Mouse (Mus musculus): ENCODE measurements at regions not wholly inside any gene's neighbourhood (a gene's known extent, or its start where the extent isn't known, plus 50 kb on each side); places are given as distances from the start of the nearest gene placed in this dataset.

DNA sequence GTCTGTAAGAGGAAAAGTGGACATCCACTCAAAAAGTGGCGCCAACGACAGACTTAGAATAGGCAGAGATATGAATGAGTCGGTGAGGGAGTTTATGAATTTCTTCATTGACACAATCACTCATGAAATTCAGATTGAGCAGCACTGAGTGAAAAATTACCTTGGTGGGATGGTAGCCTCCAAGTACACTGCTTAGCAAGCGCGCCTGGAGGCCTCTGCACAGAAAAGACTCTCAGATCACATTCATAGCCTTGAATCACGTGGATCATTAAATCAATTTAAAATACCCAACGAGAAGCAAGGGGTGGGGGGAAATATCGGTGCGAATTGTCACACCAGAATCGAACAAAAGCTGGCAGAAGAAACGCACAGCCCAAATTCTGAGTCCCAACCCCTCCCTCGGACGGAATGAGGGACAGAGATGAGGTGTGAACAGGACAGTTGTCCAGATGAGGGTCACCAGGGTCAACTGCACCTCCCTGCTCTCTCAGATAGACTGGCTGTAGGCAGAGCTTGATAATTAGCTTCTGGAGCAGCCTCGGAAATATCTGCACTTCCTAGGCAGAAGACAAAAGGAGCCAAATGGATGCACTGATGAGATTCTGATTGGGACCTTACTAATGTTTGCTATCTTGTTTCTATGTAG, 113.5 kb upstream of the Cdkn3 start:
- no peaks in the 10 kb centered on the region for H3K4me1 ChIP-seq (ENCODE audit: control insufficient read depth, insufficient read depth, low read length)
- H3K36me3 ChIP-seq (ENCODE audit: control insufficient read depth, insufficient read depth, low read length) = no peaks in the 10 kb centered on the region
- no peaks in the 10 kb centered on the region for H3K27me3 ChIP-seq (replicated peaks; ENCODE audit: control insufficient read depth, insufficient read depth, low read length)
- no peak overlapping the region for H3K4me3 ChIP-seq (ENCODE audit: low read length)
- H3K27ac ChIP-seq (ENCODE audit: low read length) = no peak overlapping the region
- H3K9ac ChIP-seq (ENCODE audit: low read depth, low read length) = no peak overlapping the region
- 79% methylated on average over 14 of the region's 14 CpGs for WGBS
- H3K4me2 ChIP-seq (ENCODE audit: low read depth, low read length) = no peak overlapping the region
- no peaks in the 10 kb centered on the region for H3K9me3 ChIP-seq (ENCODE audit: control insufficient read depth, low read length)
- no peak for ATAC-seq

DNA sequence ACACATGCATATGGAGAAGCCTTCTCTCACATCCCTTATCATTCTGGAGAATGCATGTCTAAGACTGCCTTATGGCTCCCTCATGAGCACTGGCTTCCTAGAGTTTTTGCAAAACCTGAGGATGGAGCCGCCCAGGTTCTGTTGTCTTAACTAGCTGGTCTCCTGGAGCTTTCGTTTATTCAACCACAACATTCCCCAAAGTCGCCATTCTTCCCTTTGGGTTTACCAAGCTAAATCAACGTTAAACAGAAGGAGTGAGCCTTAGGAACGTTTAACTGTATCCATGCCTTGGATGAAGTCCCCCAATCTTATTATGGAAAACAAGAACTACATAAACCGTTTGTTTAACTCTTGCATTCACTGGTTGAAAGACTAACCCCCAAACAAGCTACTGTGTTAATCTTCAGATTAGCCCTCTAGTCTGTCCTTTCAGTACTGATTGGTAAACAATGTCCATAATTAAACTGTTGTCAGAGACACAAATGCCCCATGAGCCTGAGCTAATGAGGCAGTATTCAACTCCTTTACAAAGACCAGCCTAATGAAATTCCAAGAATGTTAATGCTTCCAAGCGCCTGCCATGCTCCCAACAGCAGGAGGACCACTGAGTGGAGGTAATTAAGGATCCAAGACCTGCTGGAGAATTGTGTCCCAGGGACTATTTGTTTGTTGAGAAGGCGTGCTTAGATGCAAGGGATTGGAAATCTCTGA, 121.1 kb upstream of the Cdkn3 start:
- H3K27ac ChIP-seq (ENCODE audit: low read length) = no peak overlapping the region
- no peak overlapping the region for H3K4me2 ChIP-seq (ENCODE audit: low read depth, low read length)
- WGBS = 33% methylated on average over 8 of the region's 8 CpGs
- H3K36me3 ChIP-seq (ENCODE audit: control insufficient read depth, insufficient read depth, low read length) = no peaks in the 10 kb centered on the region
- no peaks in the 10 kb centered on the region for H3K9me3 ChIP-seq (ENCODE audit: control insufficient read depth, low read length)
- H3K4me1 ChIP-seq (ENCODE audit: control insufficient read depth, insufficient read depth, low read length) = peaks cover 7% of the 10 kb centered on the region
- no peak overlapping the region for H3K4me3 ChIP-seq (ENCODE audit: low read length)
- ATAC-seq = no peak
- H3K9ac ChIP-seq (ENCODE audit: low read depth, low read length) = no peak overlapping the region
- no peaks in the 10 kb centered on the region for H3K27me3 ChIP-seq (replicated peaks; ENCODE audit: control insufficient read depth, insufficient read depth, low read length)

DNA sequence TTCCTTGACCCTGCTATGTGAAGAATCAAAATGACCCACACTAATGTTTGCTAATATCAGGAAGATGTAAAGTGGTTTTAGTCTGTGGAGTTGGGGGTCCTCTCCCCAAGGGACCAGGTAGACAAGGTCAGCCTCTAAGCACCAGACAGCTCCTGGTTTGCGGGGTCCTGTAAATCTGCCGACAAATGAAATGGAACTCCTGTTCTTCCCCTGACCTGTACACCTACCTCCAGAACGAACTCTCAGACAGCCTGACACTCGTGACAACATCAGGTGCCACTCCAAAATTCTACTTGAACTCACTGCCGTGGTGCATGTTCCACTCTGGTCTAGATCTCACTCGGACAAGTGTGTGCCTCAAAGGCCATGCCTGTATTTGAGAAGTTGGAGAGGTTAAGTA, 121.8 kb upstream of the Cdkn3 start:
- H3K4me3 ChIP-seq (ENCODE audit: low read length) = no peak overlapping the region
- H3K27ac ChIP-seq (ENCODE audit: low read length) = no peak overlapping the region
- WGBS = 85% methylated on average over 6 of the region's 6 CpGs
- H3K27me3 ChIP-seq (replicated peaks; ENCODE audit: control insufficient read depth, insufficient read depth, low read length) = no peaks in the 10 kb centered on the region
- H3K9ac ChIP-seq (ENCODE audit: low read depth, low read length) = no peak overlapping the region
- no peak for ATAC-seq
- H3K4me1 ChIP-seq (ENCODE audit: control insufficient read depth, insufficient read depth, low read length) = peaks cover 7% of the 10 kb centered on the region
- no peaks in the 10 kb centered on the region for H3K36me3 ChIP-seq (ENCODE audit: control insufficient read depth, insufficient read depth, low read length)
- no peak overlapping the region for H3K4me2 ChIP-seq (ENCODE audit: low read depth, low read length)
- H3K9me3 ChIP-seq (ENCODE audit: control insufficient read depth, low read length) = no peaks in the 10 kb centered on the region

DNA sequence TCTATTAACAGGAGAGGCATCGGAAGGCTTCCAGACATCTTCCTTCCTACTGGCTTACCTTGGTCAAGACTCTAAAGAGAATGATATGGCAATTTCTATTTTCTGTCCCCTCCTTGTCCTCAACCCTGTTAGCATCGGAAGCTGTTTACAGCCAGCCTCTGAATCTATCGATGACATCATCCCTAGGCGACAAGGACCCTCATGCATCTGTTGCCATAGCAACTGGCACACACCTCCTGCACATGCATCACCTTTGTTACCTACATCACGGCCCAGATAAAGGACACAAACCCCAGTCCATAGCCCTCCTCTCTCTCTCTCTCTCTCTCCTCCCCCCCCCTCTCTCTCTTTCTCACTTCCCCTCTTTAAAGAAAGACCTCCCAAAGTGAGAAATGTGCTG, 123.1 kb upstream of the Cdkn3 start:
- no peaks in the 10 kb centered on the region for H3K36me3 ChIP-seq (ENCODE audit: control insufficient read depth, insufficient read depth, low read length)
- no peaks in the 10 kb centered on the region for H3K27me3 ChIP-seq (replicated peaks; ENCODE audit: control insufficient read depth, insufficient read depth, low read length)
- peaks cover 7% of the 10 kb centered on the region for H3K4me1 ChIP-seq (ENCODE audit: control insufficient read depth, insufficient read depth, low read length)
- no peak overlapping the region for H3K4me3 ChIP-seq (ENCODE audit: low read length)
- H3K9ac ChIP-seq (ENCODE audit: low read depth, low read length) = no peak overlapping the region
- 82% methylated on average over 5 of the region's 5 CpGs for WGBS
- H3K27ac ChIP-seq (ENCODE audit: low read length) = no peak overlapping the region
- ATAC-seq = no peak
- H3K4me2 ChIP-seq (ENCODE audit: low read depth, low read length) = no peak overlapping the region
- H3K9me3 ChIP-seq (ENCODE audit: control insufficient read depth, low read length) = no peaks in the 10 kb centered on the region

DNA sequence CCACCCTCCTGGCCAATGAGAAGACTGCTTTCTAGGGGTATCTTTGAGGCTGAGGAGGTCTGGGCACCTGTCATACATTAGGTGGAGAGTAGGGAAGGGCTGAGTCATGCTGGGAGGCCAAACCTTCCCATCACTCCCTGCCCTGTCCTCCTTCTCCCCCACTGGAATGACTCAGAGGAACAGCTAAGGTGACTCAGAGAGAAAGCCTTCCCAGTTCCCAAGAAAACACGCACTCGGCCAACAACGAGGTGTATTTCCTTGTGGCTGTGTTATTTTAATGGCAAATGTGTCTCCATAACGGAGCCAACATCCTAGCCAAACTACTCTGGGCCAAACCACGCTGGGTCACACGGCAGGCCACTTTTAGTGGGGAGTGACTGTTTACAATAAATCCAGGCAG, 124.0 kb upstream of the Cdkn3 start:
- ATAC-seq = no peak
- no peak overlapping the region for H3K27ac ChIP-seq (ENCODE audit: low read length)
- no peak overlapping the region for H3K4me3 ChIP-seq (ENCODE audit: low read length)
- WGBS = 69% methylated on average over 6 of the region's 6 CpGs
- H3K36me3 ChIP-seq (ENCODE audit: control insufficient read depth, insufficient read depth, low read length) = no peaks in the 10 kb centered on the region
- no peaks in the 10 kb centered on the region for H3K27me3 ChIP-seq (replicated peaks; ENCODE audit: control insufficient read depth, insufficient read depth, low read length)
- H3K9ac ChIP-seq (ENCODE audit: low read depth, low read length) = no peak overlapping the region
- no peak overlapping the region for H3K4me2 ChIP-seq (ENCODE audit: low read depth, low read length)
- H3K9me3 ChIP-seq (ENCODE audit: control insufficient read depth, low read length) = no peaks in the 10 kb centered on the region
- peaks cover 7% of the 10 kb centered on the region for H3K4me1 ChIP-seq (ENCODE audit: control insufficient read depth, insufficient read depth, low read length)

DNA sequence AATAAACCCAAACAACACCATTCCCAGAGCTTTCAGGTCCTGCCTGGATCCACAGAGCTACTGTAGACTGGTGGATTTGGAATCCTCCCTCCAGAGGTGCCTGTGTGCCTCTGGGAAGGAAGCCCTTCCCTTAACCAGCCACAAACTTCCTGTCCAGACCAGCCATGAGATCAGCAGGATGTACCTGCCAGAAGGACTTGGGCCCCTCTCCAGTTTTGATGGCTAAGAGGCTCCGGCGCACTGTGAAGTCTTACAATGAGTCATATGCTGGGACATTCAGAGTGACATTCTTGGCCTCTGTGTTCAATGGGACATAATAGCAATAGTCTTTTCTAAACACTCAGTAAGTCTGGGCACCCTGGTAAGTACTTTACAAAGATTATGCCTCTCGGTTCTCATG, 125.0 kb upstream of the Cdkn3 start:
- 77% methylated on average over 3 of the region's 3 CpGs for WGBS
- no peak for ATAC-seq
- no peak overlapping the region for H3K9ac ChIP-seq (ENCODE audit: low read depth, low read length)
- no peak overlapping the region for H3K27ac ChIP-seq (ENCODE audit: low read length)
- peaks cover 7% of the 10 kb centered on the region for H3K4me1 ChIP-seq (ENCODE audit: control insufficient read depth, insufficient read depth, low read length)
- H3K36me3 ChIP-seq (ENCODE audit: control insufficient read depth, insufficient read depth, low read length) = no peaks in the 10 kb centered on the region
- no peak overlapping the region for H3K4me2 ChIP-seq (ENCODE audit: low read depth, low read length)
- no peaks in the 10 kb centered on the region for H3K27me3 ChIP-seq (replicated peaks; ENCODE audit: control insufficient read depth, insufficient read depth, low read length)
- no peak overlapping the region for H3K4me3 ChIP-seq (ENCODE audit: low read length)
- no peaks in the 10 kb centered on the region for H3K9me3 ChIP-seq (ENCODE audit: control insufficient read depth, low read length)

DNA sequence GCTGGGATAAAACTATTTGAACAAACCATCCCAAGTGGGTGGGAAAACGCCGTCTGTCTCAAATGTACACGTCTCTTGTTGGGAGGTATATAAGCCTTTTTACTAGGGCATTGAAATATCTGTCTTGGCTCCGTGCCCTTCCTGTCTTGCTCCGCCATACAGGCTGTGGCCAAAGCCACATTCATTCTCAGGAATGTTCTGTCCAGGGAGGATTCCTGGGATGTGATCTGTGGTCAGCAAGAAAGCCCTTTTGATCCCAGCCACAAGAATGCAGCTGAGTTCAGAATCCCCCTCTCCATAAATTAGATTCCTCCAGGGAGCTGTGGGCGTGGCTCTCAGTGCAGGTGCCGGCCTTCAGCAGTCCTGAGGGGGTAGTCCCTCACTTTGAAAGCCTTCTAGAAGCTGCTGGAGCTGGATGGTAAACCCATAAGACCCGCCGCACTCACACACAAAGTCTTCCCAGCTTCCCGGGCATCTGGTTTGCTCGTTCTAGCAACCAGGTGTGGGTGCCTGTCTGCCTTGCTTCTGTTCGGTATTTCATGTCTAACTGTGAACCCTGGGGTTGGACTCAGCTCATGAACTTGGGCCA, 125.6 kb upstream of the Cdkn3 start:
- H3K4me1 ChIP-seq (ENCODE audit: control insufficient read depth, insufficient read depth, low read length) = peaks cover 7% of the 10 kb centered on the region
- H3K4me3 ChIP-seq (ENCODE audit: low read length) = no peak overlapping the region
- H3K9ac ChIP-seq (ENCODE audit: low read depth, low read length) = no peak overlapping the region
- no peaks in the 10 kb centered on the region for H3K36me3 ChIP-seq (ENCODE audit: control insufficient read depth, insufficient read depth, low read length)
- H3K27ac ChIP-seq (ENCODE audit: low read length) = no peak overlapping the region
- WGBS = 62% methylated on average over 12 of the region's 12 CpGs
- ATAC-seq = no peak
- H3K27me3 ChIP-seq (replicated peaks; ENCODE audit: control insufficient read depth, insufficient read depth, low read length) = no peaks in the 10 kb centered on the region
- H3K9me3 ChIP-seq (ENCODE audit: control insufficient read depth, low read length) = no peaks in the 10 kb centered on the region
- no peak overlapping the region for H3K4me2 ChIP-seq (ENCODE audit: low read depth, low read length)

DNA sequence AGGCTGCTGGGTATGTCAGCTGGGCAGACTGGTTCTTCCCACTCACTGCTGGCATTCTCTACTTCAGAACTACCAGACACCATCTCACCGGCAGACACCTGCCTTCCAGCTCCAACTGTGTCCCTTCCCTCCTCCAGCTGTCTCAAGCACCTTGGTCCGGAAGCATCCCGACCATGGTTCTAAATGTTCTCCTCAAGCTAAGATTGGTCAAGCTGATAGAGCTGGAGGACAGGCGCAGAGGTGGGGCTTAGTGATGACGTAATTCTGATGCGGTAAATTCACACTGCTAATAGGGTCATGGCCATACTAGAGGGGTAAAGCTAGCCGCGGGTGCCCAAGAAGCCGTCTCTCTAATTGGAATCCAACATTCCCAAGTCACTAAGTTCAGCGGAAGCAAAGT, 126.1 kb upstream of the Cdkn3 start:
- H3K4me2 ChIP-seq (ENCODE audit: low read depth, low read length) = no peak overlapping the region
- no peaks in the 10 kb centered on the region for H3K36me3 ChIP-seq (ENCODE audit: control insufficient read depth, insufficient read depth, low read length)
- H3K4me3 ChIP-seq (ENCODE audit: low read length) = no peak overlapping the region
- H3K4me1 ChIP-seq (ENCODE audit: control insufficient read depth, insufficient read depth, low read length) = peaks cover 7% of the 10 kb centered on the region
- no peaks in the 10 kb centered on the region for H3K27me3 ChIP-seq (replicated peaks; ENCODE audit: control insufficient read depth, insufficient read depth, low read length)
- H3K9ac ChIP-seq (ENCODE audit: low read depth, low read length) = no peak overlapping the region
- H3K27ac ChIP-seq (ENCODE audit: low read length) = no peak overlapping the region
- ATAC-seq = no peak
- no peaks in the 10 kb centered on the region for H3K9me3 ChIP-seq (ENCODE audit: control insufficient read depth, low read length)
- 77% methylated on average over 10 of the region's 10 CpGs for WGBS

DNA sequence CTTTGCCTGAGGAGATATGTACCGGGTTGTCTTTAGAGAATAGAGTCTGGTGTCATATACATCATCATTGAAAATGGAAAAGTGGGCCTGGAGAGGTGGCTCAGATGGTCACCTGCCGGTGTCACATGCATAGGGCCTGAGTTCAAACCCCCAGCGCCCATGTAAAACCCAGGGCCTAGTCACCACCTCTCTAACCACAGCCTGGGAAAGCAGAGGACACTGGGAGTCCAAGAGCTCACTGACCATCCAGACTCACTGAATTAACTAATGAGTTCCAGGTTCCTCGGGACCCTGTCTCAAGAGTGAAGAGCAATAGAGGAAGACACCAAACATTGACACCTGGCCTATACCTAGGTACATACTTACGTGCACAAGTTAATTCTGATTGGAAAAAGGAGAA, 132.7 kb upstream of the Cdkn3 start:
- H3K4me2 ChIP-seq (ENCODE audit: low read depth, low read length) = no peak overlapping the region
- no peak overlapping the region for H3K27ac ChIP-seq (ENCODE audit: low read length)
- H3K36me3 ChIP-seq (ENCODE audit: control insufficient read depth, insufficient read depth, low read length) = no peaks in the 10 kb centered on the region
- H3K4me3 ChIP-seq (ENCODE audit: low read length) = no peak overlapping the region
- peaks cover 4% of the 10 kb centered on the region for H3K4me1 ChIP-seq (ENCODE audit: control insufficient read depth, insufficient read depth, low read length)
- ATAC-seq = no peak
- 94% methylated on average over 5 of the region's 5 CpGs for WGBS
- no peaks in the 10 kb centered on the region for H3K27me3 ChIP-seq (replicated peaks; ENCODE audit: control insufficient read depth, insufficient read depth, low read length)
- no peaks in the 10 kb centered on the region for H3K9me3 ChIP-seq (ENCODE audit: control insufficient read depth, low read length)
- H3K9ac ChIP-seq (ENCODE audit: low read depth, low read length) = no peak overlapping the region

Measured in intestine, embryonic 16.5 days (tissue).